Mouse (Mus musculus) cerebellum, adult (tissue): ENCODE measurements around the gene Jade2.
"Not testable (repeated sequence)": the region's sequence is repeated elsewhere in the genome, so short reads cannot be mapped to it uniquely, and the experiment has no call there.

Source experiments
- ATAC-seq: cut with Nextera tagmentation; 2 replicates; pipeline ENCODE4 v1.9.2; 2017; ENCODE audit warnings: mild to moderate bottlenecking, moderate library complexity, mixed read lengths; ENCODE audit not compliant: insufficient number of reproducible peaks, low FRiP score, low TSS enrichment

The Jade2 gene

DNA sequence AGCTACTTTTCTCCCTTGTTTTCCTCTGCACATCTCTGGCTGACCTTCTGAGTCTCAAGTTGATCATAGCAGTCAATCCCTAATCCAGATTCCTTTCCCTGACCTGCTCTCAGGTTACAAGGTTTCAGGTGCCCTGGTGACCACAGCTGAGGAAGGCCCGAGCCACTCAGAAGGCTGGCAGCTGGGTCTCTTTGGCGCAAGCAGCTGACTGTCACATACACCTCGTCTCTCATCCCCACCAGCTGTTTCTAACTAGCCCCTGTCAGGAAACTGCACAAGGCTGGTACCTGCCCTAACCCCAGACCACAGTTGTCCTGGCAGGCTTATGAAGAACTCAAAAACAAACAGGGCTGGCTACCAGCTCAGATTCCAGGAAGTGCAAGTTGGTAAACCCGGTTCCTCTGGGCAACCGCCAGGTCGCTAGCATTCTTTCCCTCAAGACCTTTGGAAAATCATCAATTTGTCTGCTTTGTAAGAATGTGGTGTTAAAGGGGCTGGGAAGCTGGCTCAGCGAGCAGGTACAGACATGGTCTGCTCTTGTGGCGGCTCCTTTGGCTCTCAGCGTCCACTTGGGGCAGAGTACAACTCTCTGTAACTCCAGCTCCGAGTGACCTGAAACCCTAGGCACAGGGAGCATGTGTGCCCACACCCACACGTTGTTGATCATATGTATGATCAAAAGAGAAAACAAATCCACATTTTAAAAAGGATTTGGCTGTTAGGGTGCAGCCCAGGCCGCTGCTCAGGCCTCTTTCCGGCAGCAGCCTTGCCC, 50.2 kb downstream of the Jade2 start:
- ATAC-seq: no peak

DNA sequence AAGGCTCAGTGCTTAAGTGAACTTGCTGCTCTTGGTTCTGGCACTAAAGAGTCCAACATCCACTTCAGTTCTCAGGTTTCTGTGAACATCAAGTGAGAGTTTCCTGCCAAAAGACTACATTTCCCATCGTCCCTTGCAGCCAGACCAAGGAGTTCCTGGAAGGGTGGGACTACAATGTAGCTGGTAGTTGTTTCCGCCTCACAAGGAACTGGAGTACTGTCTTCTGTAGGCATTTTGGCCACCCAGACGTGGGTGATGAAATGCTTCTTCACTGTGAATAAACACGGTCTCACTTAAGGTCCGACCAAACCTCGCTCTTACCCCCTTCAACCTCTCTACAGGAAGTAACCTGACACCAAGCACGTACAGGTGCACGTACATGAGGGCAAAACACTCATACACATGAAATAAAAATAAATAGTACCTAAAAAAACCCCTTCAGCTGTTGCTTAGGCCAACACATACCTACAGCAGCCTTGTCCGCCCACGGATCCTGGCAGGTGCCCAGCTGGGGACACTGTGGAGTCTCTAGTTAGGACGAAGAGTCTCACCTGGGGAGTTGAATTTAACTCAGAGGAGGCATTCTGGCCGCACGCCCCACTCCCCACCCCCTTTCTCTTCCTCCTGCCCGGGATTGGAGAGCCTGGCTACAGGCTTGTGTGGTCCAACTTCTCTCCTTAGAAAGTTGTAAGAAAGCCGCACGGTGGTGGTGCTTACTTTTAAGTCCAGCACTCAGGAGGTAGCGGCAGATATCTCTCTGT, 52.1 kb downstream of the Jade2 start:
- peak; percentile 91 for ATAC-seq

DNA sequence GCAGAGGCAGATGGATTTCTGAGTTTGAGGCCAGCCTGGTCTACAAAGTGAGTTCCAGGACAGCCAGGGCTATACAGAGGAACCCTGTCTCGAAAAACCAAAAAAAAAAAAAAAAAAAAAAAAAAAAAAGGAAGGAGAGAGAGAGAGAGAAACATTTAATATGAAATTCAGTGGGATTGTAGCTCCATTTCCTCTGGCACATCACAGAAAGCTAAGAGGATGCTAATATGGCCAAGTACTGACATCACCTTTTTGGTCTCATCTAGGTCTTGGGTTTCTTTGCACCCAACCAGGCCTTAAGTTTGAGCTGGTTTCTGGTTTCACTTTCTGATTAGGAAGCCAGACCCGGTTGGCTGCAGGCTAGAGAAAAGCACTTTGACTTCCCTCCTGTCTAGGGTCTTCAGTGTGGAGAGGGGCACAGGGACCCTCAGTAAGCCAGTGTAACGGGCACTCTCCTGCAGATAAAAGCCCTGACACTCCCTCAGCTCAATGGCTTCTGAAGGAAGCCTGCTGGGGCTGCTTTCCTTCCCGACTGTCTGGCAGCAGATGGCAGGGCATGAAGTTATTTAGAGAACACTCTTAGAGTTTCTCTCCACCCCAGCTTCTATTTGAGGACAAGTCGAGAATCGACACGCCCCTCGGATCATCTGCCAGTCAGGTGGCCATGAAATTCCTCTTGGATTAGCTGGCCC, 56.7 kb downstream of the Jade2 start:
- ATAC-seq: no peak

DNA sequence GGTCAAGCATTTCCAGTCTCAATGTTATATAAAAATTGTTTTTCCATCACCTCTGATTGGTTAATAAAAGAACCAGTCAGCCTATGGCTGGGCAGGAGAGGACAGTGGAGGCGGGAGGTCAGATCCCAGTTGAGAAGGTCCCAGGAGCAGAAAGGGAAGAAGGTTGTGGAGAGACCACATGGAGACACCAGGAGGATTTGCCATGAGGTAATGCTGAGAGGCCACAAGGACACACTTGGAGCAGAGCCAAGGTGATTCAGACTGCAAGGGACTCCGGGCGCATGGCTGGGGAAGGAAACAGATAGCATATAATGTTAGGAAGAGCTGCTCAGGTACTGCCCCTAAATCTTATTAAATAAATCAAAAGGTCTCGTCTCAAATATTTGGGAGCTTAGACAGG, 61.2 kb downstream of the Jade2 start:
- no peak for ATAC-seq

DNA sequence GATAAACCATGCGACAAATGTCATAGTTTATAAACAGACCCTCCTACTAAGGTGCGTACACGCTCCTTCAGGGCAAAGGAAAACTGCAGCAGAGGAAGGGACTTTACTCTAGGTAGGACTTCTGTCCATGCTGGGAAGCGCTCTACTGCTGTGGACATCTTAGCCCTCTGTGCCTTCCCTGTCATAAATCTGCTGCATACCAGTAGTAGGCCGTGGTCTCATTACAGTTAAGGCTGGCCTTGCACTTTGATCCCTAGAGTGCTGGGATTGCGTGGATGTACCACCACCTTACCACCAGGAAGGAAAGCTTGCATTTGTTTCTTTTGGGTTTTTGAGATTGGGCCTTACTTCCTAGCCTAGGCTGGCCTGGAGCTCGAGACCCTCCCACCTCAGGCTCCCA, 66.8 kb downstream of the Jade2 start:
- ATAC-seq: no peak

DNA sequence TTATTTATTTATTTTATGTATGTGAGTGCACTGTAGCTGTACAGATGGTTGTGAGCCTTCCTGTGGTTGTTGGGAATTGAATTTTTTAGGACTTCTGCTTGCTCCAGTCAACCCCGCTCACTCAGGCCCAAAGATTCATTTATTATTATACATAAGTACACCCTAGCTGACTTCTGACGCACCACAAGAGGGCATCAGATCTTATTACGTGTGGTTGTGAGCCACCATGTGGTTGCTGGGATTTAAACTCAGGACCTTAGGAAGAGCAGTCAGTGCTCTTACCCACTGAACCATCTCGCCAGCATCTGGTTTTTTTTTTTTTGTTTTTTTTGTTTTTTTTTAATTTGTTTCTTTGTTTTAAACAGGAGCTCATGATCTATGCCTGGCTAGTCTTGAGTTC, 67.7 kb downstream of the Jade2 start:
- not testable (repeated sequence) for ATAC-seq

DNA sequence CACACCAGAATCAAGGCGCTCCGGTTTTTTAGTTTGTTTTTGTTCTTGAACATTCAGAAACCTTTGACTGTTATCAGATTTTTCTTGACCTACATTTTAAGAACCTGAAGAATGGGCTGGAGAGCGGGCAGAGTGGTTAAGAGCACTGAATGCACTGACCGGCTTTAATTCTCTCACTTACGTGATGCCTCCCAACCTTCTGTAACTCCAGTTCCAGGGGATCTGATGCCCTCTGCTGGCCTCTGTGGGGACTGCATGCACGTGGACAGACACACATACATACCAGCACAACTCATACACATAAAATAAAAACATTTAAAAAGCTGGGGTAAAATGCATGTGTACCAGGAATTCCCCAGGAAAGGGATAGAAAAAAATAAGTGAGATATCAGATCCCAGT, 71.5 kb downstream of the Jade2 start:
- ATAC-seq: no peak

DNA sequence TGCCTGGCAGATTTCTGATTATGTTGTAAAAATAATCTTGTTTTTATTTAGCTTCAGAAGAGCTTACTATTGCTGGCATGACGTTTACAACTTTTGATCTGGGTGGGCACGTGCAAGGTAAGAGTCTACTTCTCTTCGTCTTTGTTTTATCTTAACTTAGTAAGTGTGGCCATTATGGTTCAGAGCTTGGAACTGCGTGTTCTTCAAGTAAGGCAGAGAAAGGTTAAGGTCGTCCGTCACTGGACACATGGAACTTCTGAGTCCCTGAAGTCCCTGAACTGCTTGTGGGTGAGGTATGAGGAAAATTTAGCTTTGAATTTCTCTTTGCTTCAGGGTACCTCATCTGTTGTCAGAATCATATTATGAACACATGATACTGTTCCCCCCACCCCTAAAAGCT, 74.7 kb downstream of the Jade2 start:
- ATAC-seq: no peak

DNA sequence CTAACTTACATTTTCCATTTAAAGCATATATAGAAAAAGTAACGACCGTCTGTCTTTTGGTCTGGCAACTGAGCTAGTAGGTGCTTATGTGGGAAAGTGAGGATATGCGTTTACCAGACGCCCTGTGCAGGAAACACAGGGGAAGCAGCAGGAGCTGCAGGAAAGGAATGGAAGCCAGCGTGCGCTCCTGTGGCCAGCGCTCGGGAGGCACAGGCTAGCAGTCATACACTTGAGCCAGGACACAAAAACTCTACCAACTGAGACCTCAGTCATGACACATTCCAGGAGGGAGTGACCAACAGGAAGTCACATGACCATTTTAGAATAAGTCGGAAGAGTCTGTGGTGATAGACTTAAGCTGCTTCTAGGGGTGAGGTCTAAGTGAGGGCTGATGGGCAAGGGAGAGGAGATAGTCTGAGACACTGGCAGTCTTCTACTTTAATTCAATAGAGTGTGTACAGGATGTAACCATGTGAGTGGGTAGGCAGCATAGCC, 76.6 kb downstream of the Jade2 start:
- ATAC-seq: no peak

DNA sequence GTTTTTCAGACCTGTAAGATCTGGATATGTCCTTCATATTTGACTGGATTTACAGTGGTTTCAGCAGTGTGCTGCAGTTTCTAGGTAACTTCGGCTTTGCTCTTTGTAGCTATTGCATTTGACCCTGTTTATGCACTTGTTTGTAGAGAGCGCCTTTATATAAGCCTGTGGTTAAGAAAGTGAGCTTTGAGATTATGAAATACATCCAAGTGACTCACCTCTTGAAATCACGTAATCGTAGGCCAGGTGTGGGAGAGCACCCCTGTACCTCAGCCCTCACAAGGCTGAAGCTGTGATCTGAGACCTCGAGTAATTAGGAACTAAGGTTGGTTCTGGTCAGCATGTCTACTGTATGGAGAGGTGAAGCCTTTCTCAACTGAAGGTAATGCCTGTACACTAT, 80.0 kb downstream of the Jade2 start:
- no peak for ATAC-seq

DNA sequence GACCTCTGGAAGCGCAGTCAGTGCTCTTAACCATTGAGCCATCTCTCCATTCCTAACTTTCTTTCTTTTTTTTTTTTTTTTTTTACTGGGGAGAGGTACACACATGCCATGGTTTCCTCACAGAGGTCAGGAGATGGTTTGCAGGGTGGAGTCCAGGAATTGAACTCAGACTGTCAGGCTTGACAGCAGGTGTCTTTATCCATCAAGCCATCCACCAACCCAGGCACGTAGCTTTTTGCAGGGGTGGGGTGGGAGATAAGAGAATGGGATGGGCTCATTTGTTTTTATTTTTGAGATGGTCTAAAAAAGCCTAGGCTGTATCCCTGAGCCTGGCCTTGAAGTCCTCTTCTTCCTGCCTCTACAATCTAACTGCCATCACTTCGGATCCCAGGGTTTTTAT, 81.9 kb downstream of the Jade2 start:
- no peak for ATAC-seq

DNA sequence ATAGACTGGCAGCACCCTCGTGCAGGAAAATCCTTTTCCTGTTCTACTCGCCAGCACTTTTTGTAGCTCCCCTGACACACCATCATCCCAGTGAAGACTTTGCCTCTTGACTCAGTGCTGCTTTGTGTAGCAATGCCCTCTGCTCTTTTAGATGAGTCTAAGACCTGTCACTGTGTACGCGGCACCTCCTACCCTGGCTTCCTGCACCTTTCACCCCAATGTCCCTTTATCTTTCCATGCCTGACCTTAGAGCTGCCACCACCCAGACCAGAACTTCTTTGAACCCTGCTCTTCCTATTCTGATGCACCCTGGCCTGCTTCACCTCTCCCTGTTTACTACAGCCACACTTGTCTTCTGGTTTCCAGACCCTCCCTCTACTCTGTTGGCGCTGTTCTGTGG, 89.2 kb downstream of the Jade2 start:
- ATAC-seq: no peak

DNA sequence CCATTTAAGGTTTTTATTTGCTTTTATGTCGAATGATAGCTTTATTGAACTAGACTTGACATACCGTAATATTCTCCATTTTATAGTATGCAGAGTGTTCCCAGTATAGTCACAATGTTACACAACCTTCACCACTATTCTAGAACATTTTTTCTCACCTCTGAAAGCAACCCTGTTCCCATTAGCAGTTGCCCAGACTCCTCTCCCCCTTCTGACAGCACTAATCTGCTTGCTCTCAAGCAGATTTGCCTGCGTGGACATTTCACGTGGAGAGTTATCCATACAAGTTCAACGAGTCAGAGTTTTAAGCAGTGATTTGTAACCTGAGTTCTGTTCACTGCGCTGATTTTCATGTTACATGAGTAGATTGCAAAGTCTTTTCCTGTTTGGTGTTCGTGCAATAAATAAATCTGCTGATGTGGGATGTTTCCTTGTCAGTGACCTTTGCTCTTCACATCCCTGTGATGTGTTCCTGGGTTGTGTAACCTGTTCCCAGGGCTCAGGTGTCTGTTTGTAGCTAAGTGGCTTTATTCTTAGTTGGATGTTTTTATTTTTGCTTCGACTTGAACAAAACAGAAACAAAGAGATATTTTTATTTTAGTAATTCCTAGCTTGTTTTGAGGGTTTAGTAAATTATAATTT, 89.8 kb downstream of the Jade2 start:
- no peak for ATAC-seq

DNA sequence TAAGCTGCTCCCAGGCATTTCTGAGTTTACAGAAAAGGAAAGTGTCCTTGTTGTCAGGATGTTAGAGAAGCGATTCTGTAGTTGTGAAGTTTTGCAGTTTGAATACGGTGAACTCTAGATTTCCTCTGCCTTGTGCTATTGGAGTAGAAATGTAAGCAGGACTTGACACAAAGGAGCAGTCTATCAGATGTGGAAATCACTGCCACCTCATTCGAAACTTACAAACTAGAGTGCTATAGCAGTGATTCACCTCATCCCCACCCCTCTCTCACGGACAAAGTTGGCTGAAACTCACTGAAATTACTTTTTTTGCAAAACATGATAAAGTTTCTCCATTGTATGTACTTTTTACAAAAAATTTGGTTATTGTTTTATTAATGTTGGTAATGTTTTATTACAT, 92.6 kb downstream of the Jade2 start:
- ATAC-seq: no peak

DNA sequence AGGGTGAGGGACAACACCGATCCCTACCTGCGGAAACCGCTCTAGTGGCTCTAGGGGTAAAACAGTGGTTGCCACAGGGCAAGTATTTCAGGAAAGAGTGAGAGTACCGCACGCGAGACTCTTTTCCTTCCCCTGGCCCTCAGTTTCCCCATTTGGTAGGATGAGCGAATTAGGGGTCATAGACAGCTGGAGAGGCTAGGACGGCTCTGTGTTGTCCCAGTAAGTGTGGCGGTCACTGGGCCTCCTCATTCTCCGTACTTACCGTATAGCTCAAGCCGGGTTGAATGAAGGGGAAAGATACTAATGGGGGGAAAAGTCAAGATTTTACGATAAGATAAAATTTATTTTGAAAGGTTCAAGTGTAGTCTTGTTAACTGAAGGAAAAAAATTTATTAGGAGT, 93.5 kb downstream of the Jade2 start:
- ATAC-seq: no peak
